Mouse (Mus musculus) midbrain, embryonic 15.5 days (tissue): ENCODE data around the gene Raet1d. TPM values are rescaled to one million over a fixed set of nuclear protein-coding genes. Genes with fewer than 3 reads are reported as not detected.
A peak's percentile ranks its signal among the peaks of the same experiment; 100 is the strongest.
"Not testable (repeated sequence)": the region's sequence is repeated elsewhere in the genome, so short reads cannot be mapped to it uniquely, and the experiment has no call there.

Experiments used
- ATAC-seq: fragments of 200-750 bp; cut with Nextera tagmentation; replicated peaks from 2 replicates; pipeline ENCODE4 v1.8.0; 2017; ENCODE audit warnings: moderate TSS enrichment
- H3K27ac ChIP-seq: fragments of 300-500 bp; sonication (generic); 2 replicates; pipeline ENCODE4 v1.5.1; 2015; ENCODE audit warnings: mild to moderate bottlenecking, inconsistent platforms
- H3K27me3 ChIP-seq: fragments of 300-500 bp; sonication (generic); replicated peaks from 2 replicates; pipeline ENCODE4 v1.6.1; 2015; ENCODE audit warnings: inconsistent platforms
- H3K36me3 ChIP-seq: fragments of 300-500 bp; sonication (generic); replicated peaks from 2 replicates; pipeline ENCODE4 v1.6.1; 2015; ENCODE audit warnings: inconsistent platforms
- H3K4me1 ChIP-seq: fragments of 300-500 bp; sonication (generic); 2 replicates; pipeline ENCODE4 v1.6.1; 2015; ENCODE audit warnings: inconsistent platforms
- H3K4me2 ChIP-seq: fragments of 300-500 bp; sonication (generic); 2 replicates; pipeline ENCODE4 v1.6.1; 2015; ENCODE audit warnings: inconsistent platforms, mild to moderate bottlenecking, moderate library complexity
- H3K4me3 ChIP-seq: fragments of 300-500 bp; sonication (generic); 2 replicates; pipeline ENCODE4 v1.5.1; 2015; ENCODE audit warnings: mild to moderate bottlenecking, inconsistent platforms
- H3K9ac ChIP-seq: fragments of 300-500 bp; sonication (generic); 2 replicates; pipeline ENCODE4 v1.6.1; 2015; ENCODE audit warnings: mild to moderate bottlenecking, inconsistent platforms
- H3K9me3 ChIP-seq: fragments of 300-500 bp; sonication (generic); 2 replicates; pipeline ENCODE4 v1.6.1; 2016; ENCODE audit warnings: inconsistent platforms
- WGBS: fragments of 180-500 bp; shearing (Covaris S2); methylation state at CpG from one replicate; pipeline ENCODE4 v1.1.7; 2015; ENCODE audit warnings: mixed read lengths; 5-methylcytosine and 5-hydroxymethylcytosine counted together
- polyA plus RNA-seq: library from polyadenylated mRNA; unstranded; fragments of >200 nt; fragmentation: Nextera tagmentation; extraction: Ambion mirVana; gene quantifications from 2 replicates; pipeline ENCODE4 v1.2.1, GENCODE M21; 2015

Gene Raet1d
- polyA plus RNA-seq, 1 experiment from 2014 or later: 1.4 TPM

GRCm38 (mm10) chr10:22393028-22393824, 32.9 kb downstream of the Raet1d start:
- not testable (repeated sequence) for H3K9me3 ChIP-seq, H3K27ac ChIP-seq, H3K36me3 ChIP-seq, H3K4me3 ChIP-seq, H3K9ac ChIP-seq, H3K4me2 ChIP-seq, H3K4me1 ChIP-seq, H3K27me3 ChIP-seq
- ATAC-seq: peak; percentile 71
- no CpG with 5 or more reads among the region's 2 CpGs for WGBS

GRCm38 (mm10) chr10:22396680-22397079, 36.3 kb downstream of the Raet1d start:
- H3K4me2 ChIP-seq, H3K4me1 ChIP-seq, H3K9me3 ChIP-seq, H3K4me3 ChIP-seq, H3K9ac ChIP-seq, H3K36me3 ChIP-seq, H3K27me3 ChIP-seq, H3K27ac ChIP-seq: not testable (repeated sequence)
- WGBS: 47% methylated on average over 1 of the region's 1 CpGs
- ATAC-seq: peak; percentile 70

GRCm38 (mm10) chr10:22402225-22402917, 42.0 kb downstream of the Raet1d start:
- H3K36me3 ChIP-seq, H3K27me3 ChIP-seq, H3K4me1 ChIP-seq, H3K4me3 ChIP-seq, H3K4me2 ChIP-seq, H3K27ac ChIP-seq, H3K9ac ChIP-seq, H3K9me3 ChIP-seq: not testable (repeated sequence)
- WGBS: 2% methylated on average over 9 of the region's 11 CpGs
- ATAC-seq: peak; percentile 67; the same call in 1 of the 2 replicates

GRCm38 (mm10) chr10:22413702-22414494, 53.5 kb downstream of the Raet1d start:
- 0 out of 2 replicates have a peak, but pooled peaks have one; percentile 52 for ATAC-seq
- H3K27ac ChIP-seq, H3K27me3 ChIP-seq, H3K4me1 ChIP-seq, H3K9me3 ChIP-seq, H3K36me3 ChIP-seq, H3K9ac ChIP-seq, H3K4me3 ChIP-seq, H3K4me2 ChIP-seq: not testable (repeated sequence)
- 20% methylated on average over 2 of the region's 8 CpGs for WGBS

Other genes starting within 250 kb of the Raet1d start
- gene E030030I06Rik, start 211.3 kb upstream of the Raet1d start, polyA plus RNA-seq: 2.9 and 4.1 TPM in 2 replicates
- gene Raet1e, start 202.0 kb upstream of the Raet1d start, polyA plus RNA-seq: 0.81 and 1.3 TPM in 2 replicates
- 0.52 and 1.1 TPM in 2 replicates for gene H60b, start 202.0 kb upstream of the Raet1d start, polyA plus RNA-seq